Mouse (Mus musculus) gastrocnemius, adult 8-10 months (tissue): Measurements from ENCODE around the gene Prkca. TPM values are rescaled to one million over a fixed set of nuclear protein-coding genes. Genes with fewer than 3 reads are reported as not detected.

ENCODE experiments used
- DNase-seq, 2 experiments: peaks; one replicate each; pipeline ENCODE4 v3.0.0; 2022; ENCODE audit warnings: low spot score in 2 of 2
- total RNA-seq, 4 experiments: library from RNA; stranded (reverse); gene quantifications; 2 replicates each; pipeline ENCODE4 v1.2.4; 2022

Gene Prkca
- total RNA-seq, 4 experiments from 2014 or later, result 50.1 to 62.0 (median 55.0) TPM

- DNase-seq, result no peak
These were observed 107.5 kb downstream of the Prkca start for GRCm38 (mm10) chr11:108236195-108236594.

- no peak for DNase-seq
These were observed 108.5 kb downstream of the Prkca start for GRCm38 (mm10) chr11:108235081-108235703.

GRCm38 (mm10) chr11:108233015-108233414 lies 110.7 kb downstream of the Prkca start:
- no peak for DNase-seq

- no peak for DNase-seq
These were observed 113.6 kb downstream of the Prkca start for GRCm38 (mm10) chr11:108230101-108230500.

- peak; percentile 18 to 20 for DNase-seq
These were observed 114.4 kb downstream of the Prkca start for GRCm38 (mm10) chr11:108229176-108229946.

- DNase-seq, result no peak
These were observed 115.2 kb downstream of the Prkca start for GRCm38 (mm10) chr11:108228497-108228896.

- DNase-seq, result no peak
These were observed 117.5 kb downstream of the Prkca start for GRCm38 (mm10) chr11:108226248-108226647.

GRCm38 (mm10) chr11:108224233-108224973 lies 119.3 kb downstream of the Prkca start:
- DNase-seq, result no peak

- DNase-seq, result no peak
These were observed 120.0 kb downstream of the Prkca start for GRCm38 (mm10) chr11:108223613-108224232.

GRCm38 (mm10) chr11:108223154-108223553 lies 120.6 kb downstream of the Prkca start:
- no peak for DNase-seq

- no peak for DNase-seq
These were observed 121.1 kb downstream of the Prkca start for GRCm38 (mm10) chr11:108222616-108223015.

- no peak for DNase-seq
These were observed 121.7 kb downstream of the Prkca start for GRCm38 (mm10) chr11:108222026-108222425.

- DNase-seq, result no peak
These were observed 122.4 kb downstream of the Prkca start for GRCm38 (mm10) chr11:108221124-108221835.

- no peak for DNase-seq
These were observed 123.1 kb downstream of the Prkca start for GRCm38 (mm10) chr11:108220605-108221004.

GRCm38 (mm10) chr11:108217043-108217442 lies 126.7 kb downstream of the Prkca start:
- DNase-seq, result no peak

GRCm38 (mm10) chr11:108216064-108216463 lies 127.7 kb downstream of the Prkca start:
- no peak for DNase-seq

GRCm38 (mm10) chr11:108215466-108215865 lies 128.3 kb downstream of the Prkca start:
- peak; percentile 77 to 80 for DNase-seq

- DNase-seq, result no peak
These were observed 129.1 kb downstream of the Prkca start for GRCm38 (mm10) chr11:108214521-108215223.

- DNase-seq, result no peak
These were observed 129.9 kb downstream of the Prkca start for GRCm38 (mm10) chr11:108213783-108214182.

- DNase-seq, result no peak
These were observed 131.1 kb downstream of the Prkca start for GRCm38 (mm10) chr11:108212638-108213037.
